Mouse (Mus musculus) heart, adult 2 months (tissue): ENCODE data around the gene Egr4.

Source experiments
- CTCF ChIP-seq: fragments of 200-600 bp; IDR thresholded peaks from 2 replicates; pipeline ENCODE4 v1.8.1; 2022; ENCODE audit warnings: antibody characterized with exemption, mild to moderate bottlenecking, moderate library complexity
- POLR2A ChIP-seq: fragments of 200-500 bp; IDR thresholded peaks from 2 replicates; pipeline ENCODE4 v1.6.1; 2011; ENCODE audit warnings: mild to moderate bottlenecking, low read depth, low read length, control low read depth; ENCODE audit not compliant: insufficient read depth

GRCm38 (mm10) chr6:85562374-85562773 lies 49.0 kb upstream of the Egr4 start:
- no peak for TF ChIP-seq POLR2A
- TF ChIP-seq CTCF, result no peak
